Mouse (Mus musculus) intestine, embryonic 15.5 days (tissue): ENCODE data around the gene Raph1. TPM values are rescaled to one million over a fixed set of nuclear protein-coding genes. Genes with fewer than 3 reads are reported as not detected.
"Not testable (repeated sequence)": the region's sequence is repeated elsewhere in the genome, so short reads cannot be mapped to it uniquely, and the experiment has no call there.

Experiments
- ATAC-seq: fragments of 200-750 bp; cut with Nextera tagmentation; 2 replicates; pipeline ENCODE4 v1.8.0; 2017; ENCODE audit warnings: moderate TSS enrichment, moderate library complexity
- H3K27ac ChIP-seq: fragments of 300-500 bp; sonication (generic); 2 replicates; pipeline ENCODE4 v1.5.1; 2015; ENCODE audit warnings: mild to moderate bottlenecking, inconsistent platforms
- H3K27me3 ChIP-seq: fragments of 300-500 bp; sonication (generic); replicated peaks from 2 replicates; pipeline ENCODE4 v1.6.1; 2015; ENCODE audit warnings: inconsistent platforms
- H3K36me3 ChIP-seq: fragments of 300-500 bp; sonication (generic); 2 replicates; pipeline ENCODE4 v1.6.1; 2015; ENCODE audit warnings: inconsistent platforms
- H3K4me1 ChIP-seq: fragments of 300-500 bp; sonication (generic); replicated peaks from 2 replicates; pipeline ENCODE4 v1.6.1; 2015; ENCODE audit warnings: inconsistent platforms
- H3K4me2 ChIP-seq: fragments of 300-500 bp; sonication (generic); replicated peaks from 2 replicates; pipeline ENCODE4 v1.6.1; 2015; ENCODE audit warnings: mild to moderate bottlenecking, inconsistent platforms
- H3K4me3 ChIP-seq: fragments of 300-500 bp; sonication (generic); replicated peaks from 2 replicates; pipeline ENCODE4 v1.5.1; 2015; ENCODE audit warnings: inconsistent platforms
- H3K9ac ChIP-seq: fragments of 300-500 bp; sonication (generic); 2 replicates; pipeline ENCODE4 v1.6.1; 2015; ENCODE audit warnings: inconsistent platforms
- H3K9me3 ChIP-seq: fragments of 300-500 bp; sonication (generic); 2 replicates; pipeline ENCODE4 v1.6.1; 2016; ENCODE audit warnings: inconsistent platforms
- WGBS: fragments of 180-500 bp; shearing (Covaris S2); methylation state at CpG from one replicate; pipeline ENCODE4 v1.1.7; 2015; 5-methylcytosine and 5-hydroxymethylcytosine counted together
- polyA plus RNA-seq: library from polyadenylated mRNA; unstranded; fragments of >200 nt; fragmentation: Nextera tagmentation; extraction: Ambion mirVana; gene quantifications from 2 replicates; pipeline ENCODE4 v1.2.1, GENCODE M21; 2015

Gene Raph1
- polyA plus RNA-seq, 1 experiment from 2014 or later = 26.5 TPM

DNA sequence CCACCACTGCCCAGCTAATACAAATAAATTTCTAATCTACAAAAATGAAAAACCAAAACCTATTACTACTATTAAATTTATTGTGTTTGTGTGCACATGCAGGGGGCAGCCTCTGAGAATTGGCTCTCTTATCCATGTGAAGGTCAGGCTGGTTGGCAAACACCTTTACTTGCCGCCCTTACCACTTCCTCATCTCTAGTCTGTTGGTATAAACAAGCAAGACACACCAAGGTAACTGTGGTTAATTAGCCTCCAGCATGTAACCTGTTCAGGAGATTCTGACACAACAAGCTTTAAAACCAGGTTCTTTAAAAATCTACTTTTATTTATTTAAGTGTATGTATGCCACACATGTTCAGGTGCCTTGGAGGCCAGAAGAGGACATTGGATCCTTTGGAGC, 84.0 kb downstream of the Raph1 start:
- Histone ChIP-seq H3K4me2 (no peak overlapping the region), H3K27me3 (no peaks in the 10 kb centered on the region), H3K36me3 (no peaks in the 10 kb centered on the region; the same call in 1 of the 2 replicates), H3K4me3 (no peak overlapping the region), H3K27ac (no peak overlapping the region), H3K9ac (no peak overlapping the region), H3K4me1 (no peaks in the 10 kb centered on the region), H3K9me3 (no peaks in the 10 kb centered on the region)
- ATAC-seq = no peak
- 95% methylated on average over 1 of the region's 1 CpGs for WGBS

- H3K27ac ChIP-seq = no peak overlapping the region
- no peaks in the 10 kb centered on the region for H3K4me1 ChIP-seq
- no peaks in the 10 kb centered on the region; the same call in 1 of the 2 replicates for H3K36me3 ChIP-seq
- H3K4me3 ChIP-seq = no peak overlapping the region
- no peak overlapping the region for H3K4me2 ChIP-seq
- 45% methylated on average over 1 of the region's 1 CpGs for WGBS
- no peaks in the 10 kb centered on the region for H3K9me3 ChIP-seq
- no peak for ATAC-seq
- H3K9ac ChIP-seq = no peak overlapping the region
- no peaks in the 10 kb centered on the region for H3K27me3 ChIP-seq
Observed at GRCm38 (mm10) chr1:60481561-60481960, 85.3 kb downstream of the Raph1 start.

- H3K27ac ChIP-seq = no peak overlapping the region
- H3K36me3 ChIP-seq = no peaks in the 10 kb centered on the region
- H3K4me1 ChIP-seq = no peaks in the 10 kb centered on the region
- no peak overlapping the region for H3K9ac ChIP-seq
- no peak overlapping the region for H3K4me3 ChIP-seq
- no peak for ATAC-seq
- 86% methylated on average over 7 of the region's 7 CpGs for WGBS
- H3K4me2 ChIP-seq = no peak overlapping the region
- H3K27me3 ChIP-seq = no peaks in the 10 kb centered on the region
- no peaks in the 10 kb centered on the region for H3K9me3 ChIP-seq
Observed at GRCm38 (mm10) chr1:60470541-60470940, 96.4 kb downstream of the Raph1 start.

GRCm38 (mm10) chr1:60469491-60469890, 97.4 kb downstream of the Raph1 start:
- no peak overlapping the region for H3K9ac ChIP-seq
- H3K27ac ChIP-seq = no peak overlapping the region
- no peak for ATAC-seq
- H3K4me3 ChIP-seq = no peak overlapping the region
- H3K9me3 ChIP-seq = no peaks in the 10 kb centered on the region
- H3K4me2 ChIP-seq = no peak overlapping the region
- H3K36me3 ChIP-seq = no peaks in the 10 kb centered on the region
- no peaks in the 10 kb centered on the region for H3K27me3 ChIP-seq
- WGBS = 87% methylated on average over 2 of the region's 2 CpGs
- H3K4me1 ChIP-seq = no peaks in the 10 kb centered on the region

GRCm38 (mm10) chr1:60460623-60461022, 106.3 kb downstream of the Raph1 start:
- no peak overlapping the region for H3K9ac ChIP-seq
- no peak overlapping the region for H3K4me3 ChIP-seq
- no peaks in the 10 kb centered on the region for H3K27me3 ChIP-seq
- no peak overlapping the region for H3K27ac ChIP-seq
- H3K4me1 ChIP-seq = no peaks in the 10 kb centered on the region
- ATAC-seq = no peak
- H3K9me3 ChIP-seq = no peaks in the 10 kb centered on the region
- no peaks in the 10 kb centered on the region for H3K36me3 ChIP-seq
- no peak overlapping the region for H3K4me2 ChIP-seq
- 84% methylated on average over 1 of the region's 1 CpGs for WGBS

DNA sequence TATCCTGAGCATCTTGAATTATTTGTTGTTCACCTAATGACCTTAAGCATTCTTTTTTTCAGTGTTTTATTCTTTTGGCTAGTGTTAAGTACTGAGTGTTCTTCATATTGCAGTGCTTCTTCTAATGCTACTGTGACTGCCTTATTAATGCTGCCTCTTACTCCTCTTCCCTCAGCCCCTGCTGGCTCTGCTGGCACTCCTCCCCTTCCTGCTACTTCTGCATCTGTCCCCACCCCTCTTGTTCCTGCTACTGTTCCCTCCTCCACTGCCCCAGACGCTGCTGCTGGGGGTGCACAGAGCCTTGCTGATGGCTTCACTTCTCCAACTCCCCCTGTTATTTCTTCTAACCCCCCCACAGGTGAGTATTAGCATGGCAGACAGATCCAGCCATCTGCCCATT, 117.0 kb downstream of the Raph1 start:
- no peaks in the 10 kb centered on the region for H3K9me3 ChIP-seq
- H3K36me3 ChIP-seq = no peaks in the 10 kb centered on the region
- H3K27me3 ChIP-seq = no peaks in the 10 kb centered on the region
- H3K27ac ChIP-seq = no peak overlapping the region
- no peak overlapping the region for H3K4me2 ChIP-seq
- ATAC-seq = no peak
- no peak overlapping the region for H3K4me3 ChIP-seq
- WGBS = 41% methylated on average over 1 of the region's 1 CpGs
- no peaks in the 10 kb centered on the region for H3K4me1 ChIP-seq
- no peak overlapping the region for H3K9ac ChIP-seq

- Histone ChIP-seq H3K36me3 (no peaks in the 10 kb centered on the region), H3K27me3 (no peaks in the 10 kb centered on the region), H3K9ac (no peak overlapping the region), H3K9me3 (no peaks in the 10 kb centered on the region), H3K27ac (no peak overlapping the region), H3K4me3 (no peak overlapping the region), H3K4me2 (no peak overlapping the region), H3K4me1 (no peaks in the 10 kb centered on the region)
- 78% methylated on average over 12 of the region's 12 CpGs for WGBS
- no peak for ATAC-seq
Observed at GRCm38 (mm10) chr1:60447067-60447466, 119.8 kb downstream of the Raph1 start.

- not testable (repeated sequence) for H3K36me3 ChIP-seq, H3K27ac ChIP-seq
- WGBS = 81% methylated on average over 5 of the region's 5 CpGs
Observed at GRCm38 (mm10) chr1:60441438-60441837, 125.5 kb downstream of the Raph1 start.

GRCm38 (mm10) chr1:60432497-60432896, 134.4 kb downstream of the Raph1 start:
- Histone ChIP-seq H3K4me2 (no peak overlapping the region), H3K4me3 (no peak overlapping the region), H3K4me1 (no peaks in the 10 kb centered on the region), H3K27me3 (no peaks in the 10 kb centered on the region), H3K27ac (no peak overlapping the region), H3K9me3 (no peaks in the 10 kb centered on the region), H3K36me3 (no peaks in the 10 kb centered on the region), H3K9ac (no peak overlapping the region)
- 33% methylated on average over 1 of the region's 1 CpGs for WGBS
- ATAC-seq = no peak

More at GRCm38 (mm10) chr1:60441438-60441837, 125.5 kb downstream of the Raph1 start:
- H3K4me3 ChIP-seq, H3K4me2 ChIP-seq, H3K9me3 ChIP-seq, H3K27me3 ChIP-seq, ATAC-seq, H3K9ac ChIP-seq, H3K4me1 ChIP-seq: not testable (repeated sequence)

Other genes starting within 250 kb of the Raph1 start
- 21.4 and 21.8 TPM in 2 replicates for gene Cyp20a1, start 223.8 kb downstream of the Raph1 start, polyA plus RNA-seq
- gene Abi2, start 157.5 kb downstream of the Raph1 start, polyA plus RNA-seq = 15.5 and 16.6 TPM in 2 replicates
- 0.15 and 0.25 TPM in 2 replicates for gene Cd28, start 149.7 kb upstream of the Raph1 start, polyA plus RNA-seq